Mouse (Mus musculus): ENCODE data around the gene Mip. TPM values are rescaled to one million over a fixed set of nuclear protein-coding genes. Genes with fewer than 3 reads are reported as not detected.
"Not testable (repeated sequence)": the region's sequence is repeated elsewhere in the genome, so short reads cannot be mapped to it uniquely, and the experiment has no call there.

Gene Mip
- total RNA-seq, 2 experiments from 2014 or later, result not detected

GRCm38 (mm10) chr10:128244121-128244520, 18.5 kb downstream of the Mip start:
- DNase-seq (ENCODE audit: low spot score in 2 of 2), result no peak

GRCm38 (mm10) chr10:128247020-128247732, 21.5 kb downstream of the Mip start:
- no peak for DNase-seq (ENCODE audit: low spot score in 2 of 2)

GRCm38 (mm10) chr10:128250565-128250964, 24.9 kb downstream of the Mip start:
- DNase-seq (ENCODE audit: low spot score in 2 of 2), result no peak

- DNase-seq (ENCODE audit: low spot score in 2 of 2), result no peak
Observed at GRCm38 (mm10) chr10:128253677-128254255, 28.1 kb downstream of the Mip start, which contains the start of gene Apon. Gene Apon (plus strand): TSS chr10:128254096.

GRCm38 (mm10) chr10:128255925-128256324, 30.3 kb downstream of the Mip start:
- no peak for DNase-seq (ENCODE audit: low spot score in 2 of 2)

GRCm38 (mm10) chr10:128256328-128256727, 30.7 kb downstream of the Mip start:
- no peak for DNase-seq (ENCODE audit: low spot score in 2 of 2)

- DNase-seq (ENCODE audit: low spot score in 2 of 2), result no peak
Observed at GRCm38 (mm10) chr10:128258953-128259352, 33.3 kb downstream of the Mip start.

GRCm38 (mm10) chr10:128259946-128260345, 34.3 kb downstream of the Mip start:
- no peak for DNase-seq (ENCODE audit: low spot score in 2 of 2)

GRCm38 (mm10) chr10:128260376-128260775, 34.7 kb downstream of the Mip start:
- not testable (repeated sequence) for DNase-seq (ENCODE audit: low spot score in 2 of 2)

- DNase-seq (ENCODE audit: low spot score in 2 of 2), result no peak
Observed at GRCm38 (mm10) chr10:128262300-128262699, 36.7 kb downstream of the Mip start.

- DNase-seq (ENCODE audit: low spot score in 2 of 2), result no peak
Observed at GRCm38 (mm10) chr10:128263393-128264310, 38.0 kb downstream of the Mip start.

- no peak for DNase-seq (ENCODE audit: low spot score in 2 of 2)
Observed at GRCm38 (mm10) chr10:128268371-128268770, 42.7 kb downstream of the Mip start, which contains the start of gene Apof. Gene Apof (plus strand): TSS chr10:128268671.

GRCm38 (mm10) chr10:128269206-128269910, 43.7 kb downstream of the Mip start:
- DNase-seq (ENCODE audit: low spot score in 2 of 2), result no peak

GRCm38 (mm10) chr10:128270287-128270841, 44.7 kb downstream of the Mip start, which contains the start of gene Stat2:
Gene Stat2 (plus strand): TSS chr10:128270559.
- DNase-seq (ENCODE audit: low spot score in 2 of 2), result peak; percentile 77 to 95

- no peak for DNase-seq (ENCODE audit: low spot score in 2 of 2)
Observed at GRCm38 (mm10) chr10:128270866-128271265, 45.2 kb downstream of the Mip start.

- DNase-seq (ENCODE audit: low spot score in 2 of 2), result no peak
Observed at GRCm38 (mm10) chr10:128271883-128272282, 46.2 kb downstream of the Mip start.

GRCm38 (mm10) chr10:128272819-128273439, 47.3 kb downstream of the Mip start:
- DNase-seq (ENCODE audit: low spot score in 2 of 2), result not testable (repeated sequence)

- not testable (repeated sequence) for DNase-seq (ENCODE audit: low spot score in 2 of 2)
Observed at GRCm38 (mm10) chr10:128275374-128275773, 49.7 kb downstream of the Mip start.

GRCm38 (mm10) chr10:128278158-128278557, 52.5 kb downstream of the Mip start:
- no peak for DNase-seq (ENCODE audit: low spot score in 2 of 2)

- DNase-seq (ENCODE audit: low spot score in 2 of 2), result no peak
Observed at GRCm38 (mm10) chr10:128280943-128281342, 55.3 kb downstream of the Mip start.

Data from adrenal gland, postnatal 4 days (tissue).